Mouse (Mus musculus): ENCODE results near the gene Skint6. TPM values are rescaled to one million over a fixed set of nuclear protein-coding genes. Genes with fewer than 3 reads are reported as not detected.
A peak's percentile ranks its signal among the peaks of the same experiment; 100 is the strongest.

Skint6 gene
- total RNA-seq (2017) = not detected in 2 replicates

DNA sequence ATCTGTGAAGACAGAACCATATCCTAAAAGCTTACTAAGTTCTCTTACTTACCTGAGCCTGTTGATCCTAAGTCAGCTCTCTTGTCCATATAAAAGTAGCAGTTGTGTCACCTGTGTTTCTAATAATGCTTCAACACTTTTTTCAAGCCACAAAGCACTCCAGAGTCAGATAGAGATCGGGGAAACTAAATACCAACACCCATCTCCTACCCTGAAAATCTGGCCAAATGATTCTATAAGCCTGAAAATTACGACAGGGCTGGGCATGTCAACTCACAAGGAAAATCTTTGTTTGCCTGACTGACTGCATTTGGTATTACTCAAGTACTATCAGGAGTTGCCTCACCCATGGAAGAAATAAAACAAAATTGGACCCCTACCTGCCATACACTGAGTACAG lies at the start of gene Skint6:
Gene Skint6, minus strand, starts transcription at position 101 of the 400 bp plus-strand sequence.
- ATAC-seq (ENCODE audit: extremely low read depth, insufficient number of reproducible peaks, low FRiP score, poor library complexity, severe bottlenecking) = no peak

DNA sequence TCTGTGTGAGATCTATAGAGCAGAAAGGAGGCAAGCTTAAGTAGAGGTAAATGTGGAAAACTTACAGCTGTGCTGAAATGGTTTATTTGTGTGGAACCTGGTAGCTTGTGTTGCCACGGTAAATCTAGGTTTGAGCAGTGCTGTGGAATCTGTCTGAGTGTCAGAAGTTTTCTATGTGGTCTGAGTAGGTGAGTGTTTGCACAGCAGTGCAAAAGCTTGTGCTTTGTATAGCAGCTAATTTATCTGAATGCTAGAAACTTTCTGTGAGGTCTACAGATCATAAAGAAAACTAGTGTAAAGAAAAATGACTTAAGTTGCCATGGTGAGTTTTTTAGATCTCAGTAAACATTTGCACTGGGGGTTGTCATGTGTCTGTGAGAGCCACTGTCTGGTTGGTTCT lies 34.1 kb upstream of the Skint6 start:
- ATAC-seq (ENCODE audit: extremely low read depth, insufficient number of reproducible peaks, low FRiP score, poor library complexity, severe bottlenecking) = no peak

DNA sequence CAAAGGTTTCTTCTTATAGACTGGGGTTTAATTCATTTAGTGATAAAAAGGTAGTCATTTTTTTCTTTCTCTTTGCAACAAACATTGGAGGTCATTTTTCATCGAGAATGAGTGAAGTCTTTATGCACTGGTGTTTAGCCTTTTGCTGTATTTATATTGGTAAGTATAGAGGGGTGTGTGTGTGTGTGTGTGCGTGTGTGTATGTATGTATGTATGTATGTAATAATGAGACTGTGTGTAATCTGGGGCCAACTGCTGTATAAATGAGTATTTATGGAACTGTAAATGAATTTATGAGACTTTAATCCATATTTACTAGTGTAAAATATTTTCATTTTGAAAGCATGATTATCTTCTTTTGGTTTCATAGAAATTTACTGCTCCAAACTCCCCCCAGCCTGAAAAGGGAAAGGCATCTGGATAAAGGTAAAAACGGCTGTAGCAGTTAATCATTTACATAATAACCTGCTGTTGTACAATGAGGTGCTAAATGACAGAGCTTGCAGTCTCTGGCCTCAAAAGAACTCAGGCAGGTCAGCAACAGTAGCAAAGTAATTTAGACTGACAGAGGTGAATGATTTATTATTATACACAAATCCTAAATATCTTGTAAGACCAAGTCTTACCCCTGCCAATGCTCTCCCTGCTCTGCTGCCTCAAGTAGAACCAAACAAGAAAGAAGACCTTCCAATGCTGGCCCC lies 15.2 kb upstream of the Skint6 start:
- no peak for ATAC-seq (ENCODE audit: extremely low read depth, insufficient number of reproducible peaks, low FRiP score, poor library complexity, severe bottlenecking)

DNA sequence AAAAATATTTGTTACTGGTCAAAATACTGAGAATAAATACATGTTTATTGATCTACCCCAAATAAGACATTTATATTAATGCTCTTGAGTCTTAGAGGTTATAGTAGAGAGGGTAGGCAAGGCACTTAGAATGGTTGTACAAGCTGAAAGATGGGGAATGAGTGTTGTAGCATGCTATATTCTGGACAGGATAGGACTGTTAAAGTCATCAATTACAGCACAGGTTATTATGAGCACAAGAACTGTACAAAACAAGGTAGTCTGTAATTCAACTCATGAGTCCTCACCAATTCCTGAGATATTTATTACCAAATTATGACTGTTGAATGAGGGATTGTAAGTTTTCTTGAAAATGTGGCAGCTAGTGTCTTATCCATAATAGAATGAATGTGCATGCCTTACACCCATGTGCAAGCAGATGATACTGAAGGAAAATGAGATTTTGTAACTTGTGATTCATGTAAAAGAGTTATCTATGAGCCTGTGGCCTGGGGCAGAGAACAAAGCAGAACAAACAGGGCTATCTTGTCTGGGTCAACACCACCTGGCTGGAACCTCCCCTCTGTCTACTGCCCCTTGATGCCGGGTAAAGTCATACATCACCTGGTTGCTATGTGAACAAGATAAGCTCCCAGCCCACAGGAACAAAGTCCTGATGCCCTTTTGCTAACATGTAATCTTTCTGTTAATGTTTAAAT lies 23.3 kb downstream of the Skint6 start:
- ATAC-seq (ENCODE audit: extremely low read depth, insufficient number of reproducible peaks, low FRiP score, poor library complexity, severe bottlenecking) = no peak

DNA sequence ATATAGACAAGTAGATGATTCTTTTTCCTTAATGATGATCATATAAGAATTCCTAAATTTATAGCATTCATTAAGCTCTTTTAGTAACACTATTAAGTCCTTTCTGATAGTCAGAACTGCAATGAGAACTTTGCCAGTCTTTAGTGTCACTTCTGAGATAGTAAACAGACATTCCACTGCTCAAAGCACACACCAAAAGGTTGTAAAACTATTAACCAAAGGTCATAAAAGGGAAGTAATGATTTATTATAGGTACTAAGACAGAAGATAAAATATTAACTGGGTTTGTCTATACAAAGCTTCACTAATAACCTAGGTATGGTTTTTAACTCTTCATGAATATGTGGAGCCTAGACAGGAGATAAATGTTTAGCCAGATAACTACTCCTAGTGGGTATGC lies 41.0 kb downstream of the Skint6 start:
- no peak for ATAC-seq (ENCODE audit: extremely low read depth, insufficient number of reproducible peaks, low FRiP score, poor library complexity, severe bottlenecking)

DNA sequence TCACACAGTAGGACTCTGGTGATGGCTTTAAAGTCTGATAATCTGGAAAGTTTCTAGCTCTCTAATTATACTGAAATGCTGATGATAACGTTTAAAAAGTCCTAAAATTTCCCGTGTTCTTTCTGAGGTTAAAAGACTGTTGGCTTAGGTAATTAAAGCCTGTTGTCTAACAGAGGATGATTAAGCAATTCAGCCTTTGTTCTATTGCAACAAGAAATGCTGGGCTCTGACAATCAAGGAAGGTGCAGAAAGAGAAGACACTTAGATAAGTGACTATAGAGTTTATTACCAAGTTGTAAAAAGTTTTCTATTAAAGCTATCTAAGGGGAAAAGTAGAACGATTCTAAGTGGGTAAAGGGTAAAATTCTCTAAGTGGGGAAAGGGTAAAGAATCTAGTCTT lies 219.2 kb downstream of the Skint6 start:
- ATAC-seq (ENCODE audit: extremely low read depth, insufficient number of reproducible peaks, low FRiP score, poor library complexity, severe bottlenecking) = no peak

DNA sequence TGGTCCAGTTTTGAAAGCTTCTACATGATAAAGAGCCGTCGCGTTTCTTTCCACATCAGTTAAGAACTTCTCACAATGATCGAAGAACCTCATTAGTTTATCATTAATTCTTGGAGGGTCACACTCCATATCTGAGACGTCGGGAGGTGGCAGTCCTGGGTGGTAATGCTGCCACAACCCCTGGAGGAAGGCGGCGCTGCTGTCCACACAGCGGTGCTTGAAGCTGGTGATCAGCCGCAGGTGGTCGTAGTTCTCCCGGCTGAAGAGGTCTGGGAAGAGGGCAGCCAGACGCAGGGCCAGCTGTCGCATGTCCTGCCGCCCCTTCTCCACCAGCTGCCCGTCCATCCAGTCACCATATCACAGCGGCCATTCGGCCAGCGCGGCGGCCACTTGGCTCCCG lies 307.6 kb downstream of the Skint6 start:
- ATAC-seq (ENCODE audit: extremely low read depth, insufficient number of reproducible peaks, low FRiP score, poor library complexity, severe bottlenecking) = peak; percentile 56; the same call in 1 of the 2 replicates

DNA sequence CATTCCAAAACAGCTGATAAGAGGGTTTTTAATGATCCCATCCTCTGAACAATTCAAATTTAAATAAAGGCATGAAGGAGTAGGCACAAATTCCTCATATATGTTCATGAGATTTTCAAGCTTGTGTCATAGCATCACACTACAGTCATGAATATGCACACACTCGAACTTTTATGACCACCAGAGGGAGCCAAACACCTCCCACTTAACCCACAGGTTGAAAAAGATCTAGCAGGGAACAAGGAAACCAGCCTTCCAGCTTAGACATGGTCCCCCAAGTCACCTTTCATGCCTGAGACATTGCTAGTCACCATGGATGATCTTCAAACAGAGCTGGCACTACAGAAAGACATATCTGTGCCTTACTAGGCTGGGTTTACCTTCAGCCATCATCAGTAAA lies 496.1 kb downstream of the Skint6 start:
- ATAC-seq (ENCODE audit: extremely low read depth, insufficient number of reproducible peaks, low FRiP score, poor library complexity, severe bottlenecking) = no peak

DNA sequence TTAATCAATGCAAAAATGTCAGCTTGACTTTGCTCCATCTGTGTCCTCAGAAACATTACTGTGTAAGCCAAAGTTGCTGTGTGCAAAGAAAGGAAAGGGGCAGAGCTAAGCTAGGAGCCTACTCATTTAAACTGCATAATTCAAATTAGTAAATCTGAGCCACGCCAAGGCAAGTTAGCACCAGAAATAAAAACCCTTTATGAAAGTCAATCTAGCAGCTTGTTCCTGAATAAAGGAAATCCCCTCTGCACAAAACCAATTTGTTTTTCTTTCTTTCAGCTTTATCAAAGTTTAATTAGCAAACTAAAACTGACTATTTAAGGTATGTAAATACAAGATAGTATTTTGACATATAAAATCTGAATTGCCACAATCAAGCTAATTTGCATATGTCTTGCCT lies 512.0 kb downstream of the Skint6 start, which contains the start of gene Skint10:
Gene Skint10, minus strand, starts transcription at position 101 of the 400 bp plus-strand sequence.
- no peak for ATAC-seq (ENCODE audit: extremely low read depth, insufficient number of reproducible peaks, low FRiP score, poor library complexity, severe bottlenecking)
